19 mouse cellular contexts compared by ENCODE assay signal in the genomic region with DNA sequence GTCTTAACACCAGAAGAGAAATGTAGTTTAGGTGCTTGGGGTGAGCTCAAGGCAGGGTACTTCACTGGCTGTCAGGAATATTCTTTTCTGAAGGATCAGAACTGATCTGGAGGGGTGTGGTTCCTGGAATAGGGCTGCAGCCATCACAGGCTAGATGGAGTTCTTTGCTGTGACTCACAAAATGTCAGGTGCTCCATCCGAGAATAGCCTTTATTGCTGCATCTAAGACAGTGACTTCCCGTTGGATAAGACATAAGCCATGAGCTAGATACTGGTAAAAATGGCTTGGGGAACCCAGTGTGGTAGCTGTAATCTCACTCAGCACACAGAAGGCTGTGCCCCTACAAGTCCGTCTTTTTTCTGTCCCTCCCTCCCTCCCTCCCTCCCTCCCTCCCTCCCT. TPM values are rescaled to one million over a fixed set of nuclear protein-coding genes. Genes with fewer than 3 reads are reported as not detected.
A peak's percentile ranks its signal among the peaks of the same experiment; 100 is the strongest.
DNase-seq lines count a peak whose midpoint lies in the region; ATAC-seq lines count a peak whose summit lies in the region.
"Had no signal": no experiment of that assay in that cellular context is flagged by ENCODE, and none has a peak within 500 bp of the region (broad histone marks: within the 10 kb centered on the region; RNA-seq: fewer than 3 reads in every experiment).

No protein-coding gene starts in this region.

- peak; percentile 66 for ATAC-seq in frontal cortex, adult (ENCODE audit: low TSS enrichment)
- ATAC-seq: activated CD4-positive, CD25-positive, alpha-beta regulatory T cell, adult 4 months; CD4-positive, CD25-positive, alpha-beta regulatory T cell, adult 4 months; forebrain, embryonic 14.5 days; forebrain, embryonic 16.5 days; Patski had no signal

- DNase-seq in frontal cortex, postnatal 36 days (ENCODE audit: low spot score in 2 of 2) = no peak
- DNase-seq in right cerebral cortex, adult 18-20 months = peak; percentile 40
- DNase-seq in right cerebral cortex, postnatal 4 days = no peak
- no peak for DNase-seq in adrenal gland, adult 18-20 months (ENCODE audit: low spot score in 2 of 2)
- DNase-seq: adrenal gland, adult 2 months; adrenal gland, postnatal 10 days; adrenal gland, postnatal 25 days; B cell, adult 2 months; cerebellum, adult 11-12 months; cerebellum, adult 2 months; cerebellum, adult 9-10 months; cerebellum, postnatal 10 days; cerebellum, postnatal 25 days had no signal

RNA-seq across cellular contexts. Expression of gene Dcaf4, which starts 13.9 kb away (rescaled TPM):
- 10 to 100 TPM; 28.5 to 36.1 TPM for total RNA-seq in adrenal gland, adult 18-20 months (2021)

RNA-seq across cellular contexts. Expression of gene Dpf3, which starts 46.7 kb away (rescaled TPM):
- total RNA-seq in adrenal gland, adult 18-20 months (2021) = 1 to 10 TPM; 7.3 to 7.7 TPM
